33 mouse cellular contexts compared by ENCODE assay signal in genomic region chr3:94683646-94684045, GRCm38 (mm10). TPM values are rescaled to one million over a fixed set of nuclear protein-coding genes. Genes with fewer than 3 reads are reported as not detected.
DNase-seq lines count a peak whose midpoint lies in the region; ATAC-seq and TF ChIP-seq lines count a peak whose summit lies in the region.
"Had no signal": no experiment of that assay in that cellular context is flagged by ENCODE, and none has a peak within 500 bp of the region (broad histone marks: within the 10 kb centered on the region; RNA-seq: fewer than 3 reads in every experiment).

No protein-coding gene starts in this region.

- H3K4me2 ChIP-seq in liver, embryonic 12.5 days, result no peak overlapping the region
- no peak overlapping the region for H3K4me2 ChIP-seq in liver, embryonic 11.5 days
- no peak overlapping the region for H3K4me2 ChIP-seq in liver, embryonic 13.5 days
- H3K4me2 ChIP-seq in liver, embryonic 16.5 days (ENCODE audit: low read depth, low read length), result no peak overlapping the region
- no peak overlapping the region for H3K4me2 ChIP-seq in midbrain, embryonic 15.5 days
- H3K4me2 ChIP-seq in intestine, postnatal 0 days (replicated peaks; ENCODE audit: low read depth), result no peak overlapping the region
- H3K4me2 ChIP-seq: heart, embryonic 12.5 days; heart, embryonic 15.5 days; hindbrain, embryonic 13.5 days had no signal

- H3K4me1 ChIP-seq in liver, embryonic 12.5 days, result peaks cover 68% of the 10 kb centered on the region
- H3K4me1 ChIP-seq in liver, embryonic 11.5 days (replicated peaks; ENCODE audit: control insufficient read depth, insufficient read depth, low read length), result peaks cover 12% of the 10 kb centered on the region
- H3K4me1 ChIP-seq in liver, embryonic 13.5 days (replicated peaks), result peaks cover 68% of the 10 kb centered on the region
- H3K4me1 ChIP-seq in liver, embryonic 16.5 days (ENCODE audit: control insufficient read depth, low read depth, low read length), result peaks cover 21% of the 10 kb centered on the region
- H3K4me1 ChIP-seq in midbrain, embryonic 15.5 days, result no peaks in the 10 kb centered on the region
- 0 out of 2 replicates have a peak, but pooled peaks cover 2% of the 10 kb centered on the region for H3K4me1 ChIP-seq in intestine, postnatal 0 days (replicated peaks; ENCODE audit: control insufficient read depth, insufficient read depth, low read length)
- H3K4me1 ChIP-seq: heart, embryonic 12.5 days; heart, embryonic 15.5 days; hindbrain, embryonic 10.5 days; hindbrain, embryonic 13.5 days had no signal

- H3K9me3 ChIP-seq in liver, embryonic 12.5 days (replicated peaks), result no peaks in the 10 kb centered on the region
- no peaks in the 10 kb centered on the region for H3K9me3 ChIP-seq in liver, embryonic 11.5 days (ENCODE audit: control insufficient read depth, low read length)
- no peaks in the 10 kb centered on the region for H3K9me3 ChIP-seq in liver, embryonic 13.5 days (replicated peaks)
- no peaks in the 10 kb centered on the region for H3K9me3 ChIP-seq in liver, embryonic 16.5 days (replicated peaks; ENCODE audit: control insufficient read depth, low read length)
- H3K9me3 ChIP-seq in midbrain, embryonic 15.5 days, result no peaks in the 10 kb centered on the region
- no peaks in the 10 kb centered on the region for H3K9me3 ChIP-seq in intestine, postnatal 0 days (ENCODE audit: control insufficient read depth)
- H3K9me3 ChIP-seq: G1E; heart, embryonic 12.5 days; heart, embryonic 15.5 days; hindbrain, embryonic 10.5 days; hindbrain, embryonic 13.5 days had no signal

- no peak for TF ChIP-seq CTCF in intestine, postnatal 0 days (IDR thresholded peaks at IDR 0.05; ENCODE audit: low read depth)

- ATAC-seq in liver, embryonic 12.5 days, result no peak
- no peak for ATAC-seq in liver, embryonic 11.5 days (replicated peaks; ENCODE audit: low FRiP score)
- ATAC-seq in liver, embryonic 13.5 days (ENCODE audit: low read depth), result no peak
- no peak for ATAC-seq in liver, embryonic 16.5 days (ENCODE audit: low read depth)
- no peak for ATAC-seq in midbrain, embryonic 15.5 days (replicated peaks)
- no peak for ATAC-seq in intestine, postnatal 0 days
- ATAC-seq: forebrain, embryonic 14.5 days; forebrain, postnatal 0 days; hindbrain, embryonic 16.5 days had no signal

- WGBS in liver, embryonic 12.5 days (ENCODE audit: insufficient replicate concordance), result 77% methylated on average over 6 of the region's 6 CpGs
- WGBS in liver, embryonic 11.5 days, result 78% methylated on average over 6 of the region's 6 CpGs
- WGBS in liver, embryonic 13.5 days (ENCODE audit: insufficient replicate concordance), result 79% methylated on average over 6 of the region's 6 CpGs
- WGBS in liver, embryonic 16.5 days (ENCODE audit: insufficient replicate concordance), result 74% methylated on average over 6 of the region's 6 CpGs
- WGBS in midbrain, embryonic 15.5 days, result 81% methylated on average over 6 of the region's 6 CpGs
- 82% methylated on average over 6 of the region's 6 CpGs for WGBS in intestine, postnatal 0 days

- no peaks in the 10 kb centered on the region; the same call in 1 of the 2 replicates for H3K27me3 ChIP-seq in liver, embryonic 12.5 days (replicated peaks)
- no peaks in the 10 kb centered on the region for H3K27me3 ChIP-seq in liver, embryonic 11.5 days (replicated peaks; ENCODE audit: control insufficient read depth, insufficient read depth, low read length)
- H3K27me3 ChIP-seq in liver, embryonic 13.5 days, result 0 out of 2 replicates have a peak, but pooled peaks cover 5% of the 10 kb centered on the region
- H3K27me3 ChIP-seq in liver, embryonic 16.5 days (ENCODE audit: control insufficient read depth, insufficient read depth, low read depth, low read length), result no peaks in the 10 kb centered on the region
- H3K27me3 ChIP-seq in midbrain, embryonic 15.5 days (replicated peaks), result no peaks in the 10 kb centered on the region
- H3K27me3 ChIP-seq in intestine, postnatal 0 days (replicated peaks; ENCODE audit: control insufficient read depth, insufficient read depth, low read length), result no peaks in the 10 kb centered on the region
- H3K27me3 ChIP-seq: heart, embryonic 12.5 days; heart, embryonic 15.5 days; hindbrain, embryonic 13.5 days had no signal

- H3K36me3 ChIP-seq in liver, embryonic 12.5 days, result no peaks in the 10 kb centered on the region
- H3K36me3 ChIP-seq in liver, embryonic 11.5 days (ENCODE audit: control insufficient read depth, insufficient read depth, low read length), result no peaks in the 10 kb centered on the region
- no peaks in the 10 kb centered on the region for H3K36me3 ChIP-seq in liver, embryonic 13.5 days
- no peaks in the 10 kb centered on the region for H3K36me3 ChIP-seq in liver, embryonic 16.5 days (ENCODE audit: control insufficient read depth, insufficient read depth)
- no peaks in the 10 kb centered on the region for H3K36me3 ChIP-seq in midbrain, embryonic 15.5 days (replicated peaks)
- H3K36me3 ChIP-seq in intestine, postnatal 0 days (ENCODE audit: control insufficient read depth, insufficient read depth), result no peaks in the 10 kb centered on the region
- H3K36me3 ChIP-seq: G1E; heart, embryonic 12.5 days; heart, embryonic 15.5 days; hindbrain, embryonic 10.5 days; hindbrain, embryonic 13.5 days had no signal

- DNase-seq in liver, embryonic 11.5 days (ENCODE audit: low spot score), result no peak
- DNase-seq in liver, embryonic 13.5 days, result no peak
- no peak for DNase-seq in gastrocnemius, postnatal 4 days (ENCODE audit: low spot score in 2 of 2)
- DNase-seq: adrenal gland, adult 8-10 months; adrenal gland, postnatal 25 days; cerebellum, adult 11-12 months; cerebellum, adult 8-10 months; cerebellum, postnatal 10 days; cerebellum, postnatal 36 days; forebrain, postnatal 0 days; gastrocnemius, adult 2 months; gastrocnemius, postnatal 14 days; heart, adult 18-20 months; heart, postnatal 10 days; heart, postnatal 36 days had no signal

- peak overlapping the region; percentile 18; the same call in 1 of the 2 replicates for H3K27ac ChIP-seq in liver, embryonic 12.5 days
- H3K27ac ChIP-seq in liver, embryonic 11.5 days (ENCODE audit: low read depth, low read length), result no peak overlapping the region
- peak overlapping the region; percentile 29; the same call in 1 of the 2 replicates for H3K27ac ChIP-seq in liver, embryonic 13.5 days
- peak overlapping the region; percentile 38; the same call in 1 of the 2 replicates for H3K27ac ChIP-seq in liver, embryonic 16.5 days (ENCODE audit: low read length)
- no peak overlapping the region for H3K27ac ChIP-seq in midbrain, embryonic 15.5 days
- no peak overlapping the region for H3K27ac ChIP-seq in intestine, postnatal 0 days (ENCODE audit: low read depth, low read length)
- H3K27ac ChIP-seq: gastrocnemius, adult 2 months; heart, embryonic 15.5 days; hindbrain, embryonic 10.5 days; hindbrain, embryonic 13.5 days had no signal

- no peak overlapping the region for H3K9ac ChIP-seq in liver, embryonic 12.5 days
- no peak overlapping the region for H3K9ac ChIP-seq in liver, embryonic 11.5 days (ENCODE audit: low read depth, low read length)
- H3K9ac ChIP-seq in liver, embryonic 13.5 days, result no peak overlapping the region
- H3K9ac ChIP-seq in liver, embryonic 16.5 days (ENCODE audit: low read depth, low read length), result no peak overlapping the region
- H3K9ac ChIP-seq in midbrain, embryonic 15.5 days, result no peak overlapping the region
- H3K9ac ChIP-seq in intestine, postnatal 0 days (ENCODE audit: low read depth, low read length), result no peak overlapping the region
- H3K9ac ChIP-seq: forebrain, postnatal 0 days; heart, embryonic 12.5 days; heart, embryonic 15.5 days; hindbrain, embryonic 13.5 days had no signal

- H3K4me3 ChIP-seq in liver, embryonic 12.5 days, result no peak overlapping the region
- H3K4me3 ChIP-seq in liver, embryonic 11.5 days (ENCODE audit: low read depth, low read length), result no peak overlapping the region
- no peak overlapping the region for H3K4me3 ChIP-seq in liver, embryonic 13.5 days (replicated peaks)
- no peak overlapping the region for H3K4me3 ChIP-seq in liver, embryonic 16.5 days (ENCODE audit: low read depth, low read length)
- H3K4me3 ChIP-seq in midbrain, embryonic 15.5 days, result no peak overlapping the region
- no peak overlapping the region for H3K4me3 ChIP-seq in intestine, postnatal 0 days (ENCODE audit: low read depth, low read length)
- H3K4me3 ChIP-seq: gastrocnemius, adult 2 months; heart, embryonic 12.5 days; heart, embryonic 15.5 days; hindbrain, embryonic 10.5 days; hindbrain, embryonic 13.5 days had no signal

RNA-seq across cellular contexts. Expression of gene Selenbp2, which starts 9.7 kb away (rescaled TPM):
- polyA plus RNA-seq in liver, embryonic 12.5 days (2016; fragmentation: Nextera tagmentation; extraction: Ambion mirVana), result 3.0 and 3.3 TPM in 2 replicates
- 1.7 and 2.6 TPM in 2 replicates for polyA plus RNA-seq in liver, embryonic 11.5 days (2014; fragmentation: Nextera tagmentation; extraction: Ambion mirVana)
- polyA plus RNA-seq in liver, embryonic 13.5 days (2015; fragmentation: Nextera tagmentation; extraction: Ambion mirVana), result 6.7 and 8.5 TPM in 2 replicates
- polyA plus RNA-seq in liver, embryonic 16.5 days (2015; fragmentation: Nextera tagmentation; extraction: Ambion mirVana), result 93.0 and 115 TPM in 2 replicates
- 1 to 10 TPM; 1.6 to 2.4 TPM for total RNA-seq in gastrocnemius, postnatal 4 days (2021)
- polyA plus RNA-seq in midbrain, embryonic 15.5 days (2015; fragmentation: Nextera tagmentation; extraction: Ambion mirVana), result 0.32 and 0.49 TPM in 2 replicates
- polyA plus RNA-seq in intestine, postnatal 0 days (2015; fragmentation: Nextera tagmentation; extraction: Ambion mirVana), result 2.7 and 2.9 TPM in 2 replicates
- polyA plus RNA-seq: cortical plate, adult 2 months; embryonic facial prominence, embryonic 11.5 days; forebrain, embryonic 11.5 days; forebrain, embryonic 14.5 days; frontal cortex, adult 2 months had no signal

RNA-seq across cellular contexts. Expression of gene Tuft1, which starts 25.0 kb away (rescaled TPM):
- polyA plus RNA-seq in liver, embryonic 12.5 days (2016; fragmentation: Nextera tagmentation; extraction: Ambion mirVana), result 5.4 and 7.5 TPM in 2 replicates
- polyA plus RNA-seq in liver, embryonic 11.5 days (2014; fragmentation: Nextera tagmentation; extraction: Ambion mirVana), result 7.7 and 8.8 TPM in 2 replicates
- 4.7 and 5.3 TPM in 2 replicates for polyA plus RNA-seq in liver, embryonic 13.5 days (2015; fragmentation: Nextera tagmentation; extraction: Ambion mirVana)
- polyA plus RNA-seq in liver, embryonic 16.5 days (2015; fragmentation: Nextera tagmentation; extraction: Ambion mirVana), result 13.2 and 13.3 TPM in 2 replicates
- 1 to 10 TPM; 1.6 to 1.8 TPM for total RNA-seq in gastrocnemius, postnatal 4 days (2021)
- 4.9 and 5.8 TPM in 2 replicates for polyA plus RNA-seq in midbrain, embryonic 15.5 days (2015; fragmentation: Nextera tagmentation; extraction: Ambion mirVana)
- 10.9 and 12.0 TPM in 2 replicates for polyA plus RNA-seq in intestine, postnatal 0 days (2015; fragmentation: Nextera tagmentation; extraction: Ambion mirVana)

RNA-seq across cellular contexts. Expression of gene Gm10972, which starts 40.7 kb away (rescaled TPM):
- polyA plus RNA-seq in liver, embryonic 12.5 days (2016; fragmentation: Nextera tagmentation; extraction: Ambion mirVana), result not detected in 2 replicates
- polyA plus RNA-seq in liver, embryonic 11.5 days (2014; fragmentation: Nextera tagmentation; extraction: Ambion mirVana), result not detected in 2 replicates
- polyA plus RNA-seq in liver, embryonic 13.5 days (2015; fragmentation: Nextera tagmentation; extraction: Ambion mirVana), result not detected in 2 replicates
- not detected in 2 replicates for polyA plus RNA-seq in liver, embryonic 16.5 days (2015; fragmentation: Nextera tagmentation; extraction: Ambion mirVana)
- total RNA-seq in gastrocnemius, postnatal 4 days (2021), result not detected
- polyA plus RNA-seq in midbrain, embryonic 15.5 days (2015; fragmentation: Nextera tagmentation; extraction: Ambion mirVana), result not detected in 2 replicates
- not detected in 2 replicates for polyA plus RNA-seq in intestine, postnatal 0 days (2015; fragmentation: Nextera tagmentation; extraction: Ambion mirVana)
- total RNA-seq: adrenal gland, adult 8-10 months; adrenal gland, postnatal 25 days; forebrain, postnatal 0 days; G1E; gastrocnemius, adult 2 months; gastrocnemius, postnatal 14 days; heart, adult 18-20 months; heart, postnatal 10 days; heart, postnatal 36 days had no signal
- polyA plus RNA-seq: brain, embryonic 14.5 days; cortical plate, adult 2 months; embryonic facial prominence, embryonic 11.5 days; embryonic facial prominence, embryonic 14.5 days; forebrain, embryonic 11.5 days; forebrain, embryonic 14.5 days; forebrain, postnatal 0 days; frontal cortex, adult 2 months; G1E; gonadal fat pad, adult 2 months; heart, embryonic 12.5 days; heart, embryonic 15.5 days; hindbrain, embryonic 10.5 days; hindbrain, embryonic 13.5 days; hindbrain, embryonic 16.5 days had no signal

Comparison
In these comparisons a context has a peak if more than half of its experiments do, and no peak if none do; other contexts are left out.
1. H3K27ac ChIP-seq: peak in liver, embryonic 12.5 days (single experiment), liver, embryonic 13.5 days (single experiment) and liver, embryonic 16.5 days (single experiment); none in liver, embryonic 11.5 days (single experiment), midbrain, embryonic 15.5 days (single experiment) and intestine, postnatal 0 days (single experiment).